Mouse (Mus musculus) small intestine, adult 2 months (tissue): ENCODE data around the gene Grid2ip.

Experiments
- CTCF ChIP-seq: fragments of 200-500 bp; IDR thresholded peaks from 2 replicates; pipeline ENCODE4 v1.5.1; 2012; ENCODE audit warnings: low read depth, mild to moderate bottlenecking, control low read depth, inconsistent platforms, low read length, moderate library complexity, mixed read lengths; ENCODE audit not compliant: insufficient replicate concordance, insufficient read length; ENCODE audit errors: extremely low read depth
- POLR2A ChIP-seq: fragments of 200-500 bp; IDR thresholded peaks from 2 replicates; pipeline ENCODE4 v1.6.1; 2012; ENCODE audit warnings: low read depth, mild to moderate bottlenecking, control low read depth, inconsistent platforms, low read length, moderate library complexity

GRCm38 (mm10) chr5:143356017-143356416, 1.1 kb upstream of the Grid2ip start:
- TF ChIP-seq CTCF: no peak
- no peak for TF ChIP-seq POLR2A
